Mouse (Mus musculus) hematopoietic stem cell, adult 5-6 weeks (primary cell): ENCODE measurements around the gene Ccnl1. TPM values are rescaled to one million over a fixed set of nuclear protein-coding genes. Genes with fewer than 3 reads are reported as not detected.

Source experiments
- ATAC-seq, 2 experiments: fragments of 125-278 bp in 1 of 2; replicated peaks in 1 of 2; 2 replicates each; pipeline ENCODE4 v1.8.0; 2016 to 2017; ENCODE audit warnings: inconsistent platforms in 2 of 2, mild to moderate bottlenecking in 2 of 2, moderate number of reproducible peaks in 2 of 2, low read depth in 1 of 2, moderate TSS enrichment in 1 of 2; ENCODE audit not compliant: low FRiP score in 2 of 2, poor library complexity in 2 of 2, severe bottlenecking in 2 of 2, insufficient read depth in 1 of 2, low TSS enrichment in 1 of 2
- total RNA-seq: library from RNA; stranded (forward); fragments of 172-1452, 232-1000 nt; gene quantifications from 2 replicates; pipeline ENCODE4 v1.2.3, GENCODE M21; 2017

The Ccnl1 gene
- total RNA-seq, 1 experiment from 2014 or later = 442 TPM

DNA sequence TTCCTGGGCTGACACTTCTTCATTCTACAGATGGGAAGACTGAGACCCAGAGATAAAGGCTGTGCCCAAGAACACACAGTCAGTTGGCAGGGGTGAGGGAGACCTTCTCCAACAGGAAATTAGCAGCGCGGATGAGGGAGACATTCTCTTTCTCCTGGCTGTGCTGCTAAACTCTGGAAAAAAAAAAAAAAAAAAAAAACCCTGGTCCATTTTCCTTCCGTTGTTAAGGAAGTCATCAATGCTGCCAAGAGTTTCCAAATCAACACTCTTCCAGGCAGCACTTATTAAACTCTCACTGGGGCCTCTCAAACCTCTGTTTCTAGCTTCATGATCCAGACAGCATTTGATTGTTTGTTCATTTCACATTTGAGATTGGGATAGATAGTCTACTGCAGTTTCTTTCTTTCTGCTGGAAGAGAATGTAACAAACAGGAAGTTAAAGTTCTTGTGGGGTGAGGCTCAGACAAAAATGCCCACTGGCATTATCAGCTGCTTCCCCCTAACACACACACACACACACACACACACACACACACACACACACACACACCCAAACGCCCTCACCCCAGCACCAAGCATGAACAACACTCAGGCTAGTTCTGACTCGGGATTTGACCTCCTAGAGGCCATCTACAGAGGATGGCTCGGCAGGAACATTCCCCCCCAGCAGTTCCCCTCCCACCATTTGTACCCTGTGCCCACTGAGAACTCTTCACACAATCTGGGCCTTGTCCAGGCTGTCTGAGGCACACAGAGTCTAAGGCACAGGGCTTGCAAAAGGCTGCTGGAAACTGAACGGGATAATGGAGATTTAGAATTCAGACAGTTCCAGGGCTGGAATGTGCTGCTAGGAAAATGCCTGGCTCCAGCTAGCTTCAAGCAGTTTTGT, 52.5 kb downstream of the Ccnl1 start:
- peak; percentile 39 to 65; a peak in 2 of 4 replicates for ATAC-seq

DNA sequence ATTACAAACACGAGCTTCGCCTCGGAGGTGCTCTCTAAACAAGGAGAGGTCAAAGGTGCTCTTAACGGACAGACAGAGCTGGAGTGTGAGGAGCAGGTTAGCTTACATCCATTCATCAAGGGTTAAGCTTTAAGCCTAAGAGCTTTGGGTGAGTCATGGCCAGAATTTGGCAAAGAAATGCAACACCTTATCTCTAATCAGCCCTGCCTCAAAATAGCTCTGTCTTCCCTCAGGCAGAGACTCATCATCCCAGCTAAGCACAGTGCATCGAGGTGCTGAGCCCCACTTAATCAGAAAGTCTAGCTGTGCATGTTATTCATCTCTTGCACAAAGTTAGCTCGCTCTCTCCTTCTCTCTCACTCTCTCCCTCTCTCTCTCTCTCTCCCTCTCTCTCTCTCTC, 53.3 kb downstream of the Ccnl1 start:
- ATAC-seq = no peak

DNA sequence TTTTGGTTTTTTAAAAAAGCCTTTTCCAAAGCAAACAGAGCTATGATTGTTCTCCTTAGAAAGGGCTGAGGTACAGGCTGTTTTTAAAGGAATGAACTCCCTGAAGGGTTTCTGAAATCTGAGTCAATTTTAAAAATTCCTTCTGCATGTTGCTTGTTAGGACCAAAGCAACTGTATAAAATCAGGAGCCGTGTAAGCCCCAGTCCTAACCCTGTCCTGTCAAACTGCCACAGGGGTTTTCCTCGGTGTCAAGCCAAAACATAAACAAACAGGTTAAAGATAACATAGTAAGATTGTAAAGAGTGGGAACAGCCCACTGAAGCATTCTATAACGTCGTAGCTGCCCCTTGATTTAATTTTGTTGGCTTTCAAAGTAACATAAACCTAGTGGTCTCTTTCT, 53.9 kb downstream of the Ccnl1 start:
- no peak for ATAC-seq

- no peak for ATAC-seq
These were observed 59.3 kb downstream of the Ccnl1 start for GRCm38 (mm10) chr3:65898598-65899278.

DNA sequence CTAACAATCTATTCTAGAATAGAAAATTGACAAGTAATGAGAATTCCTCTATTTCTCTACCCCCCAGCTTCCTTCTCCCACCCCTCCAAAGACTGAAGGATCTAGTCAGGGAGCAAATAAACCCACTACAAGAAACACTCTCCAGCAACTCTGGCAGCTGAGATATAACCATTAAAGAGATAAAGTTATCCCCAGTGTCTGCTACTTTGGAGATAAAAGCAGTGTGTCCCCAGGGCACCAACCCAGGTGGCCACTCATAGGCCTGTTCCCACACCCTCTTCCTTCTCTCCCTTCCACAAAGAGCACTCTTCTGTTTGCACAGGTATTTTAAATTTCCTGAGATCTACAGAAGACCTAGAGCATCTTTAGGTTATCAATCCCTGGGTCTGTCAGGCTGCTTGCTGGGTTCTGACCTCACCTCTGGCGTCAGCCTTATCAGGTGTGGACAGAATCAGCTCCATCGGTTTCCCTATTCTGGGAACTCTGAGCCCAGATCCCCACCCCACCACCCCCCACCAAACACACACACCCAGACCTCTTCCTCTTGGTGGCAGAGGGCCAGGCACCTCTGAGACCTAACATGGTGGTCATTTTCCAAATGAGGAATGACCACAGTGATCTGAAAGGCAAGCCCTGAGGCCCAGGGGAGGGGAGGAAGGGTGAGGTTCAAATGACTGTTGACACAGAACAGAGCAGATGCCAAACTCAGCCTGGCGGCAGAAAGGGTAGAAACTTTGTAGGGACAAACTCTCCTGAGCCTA, 60.6 kb downstream of the Ccnl1 start:
- ATAC-seq = no peak
